Mouse (Mus musculus) cerebellum, postnatal 10 days (tissue): ENCODE measurements around the gene Prf1.

ENCODE experiments used
- DNase-seq, 2 experiments: peaks; one replicate each; pipeline ENCODE4 v3.0.0; 2021; ENCODE audit warnings: mixed read lengths in 2 of 2

Gene Prf1

DNA sequence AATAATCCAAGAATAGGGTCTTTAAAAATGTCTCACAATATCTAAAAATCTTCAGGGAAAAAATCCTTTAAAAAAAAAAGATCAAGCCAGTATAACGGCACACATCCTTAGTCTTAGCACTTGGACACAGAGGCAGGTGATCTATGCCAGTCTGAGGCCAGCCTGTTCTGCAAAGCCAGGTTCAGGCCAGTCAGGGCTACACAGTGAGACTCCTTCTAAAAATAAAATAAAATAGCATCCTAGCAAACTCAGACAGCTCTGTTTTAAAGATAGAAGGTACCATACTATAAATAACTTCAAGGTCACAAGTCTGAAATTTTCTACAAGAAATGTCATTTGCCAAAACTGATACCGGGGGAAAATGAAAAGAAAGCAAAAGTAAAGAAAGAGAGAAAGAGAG, 7.6 kb upstream of the Prf1 start:
- no peak for DNase-seq

DNA sequence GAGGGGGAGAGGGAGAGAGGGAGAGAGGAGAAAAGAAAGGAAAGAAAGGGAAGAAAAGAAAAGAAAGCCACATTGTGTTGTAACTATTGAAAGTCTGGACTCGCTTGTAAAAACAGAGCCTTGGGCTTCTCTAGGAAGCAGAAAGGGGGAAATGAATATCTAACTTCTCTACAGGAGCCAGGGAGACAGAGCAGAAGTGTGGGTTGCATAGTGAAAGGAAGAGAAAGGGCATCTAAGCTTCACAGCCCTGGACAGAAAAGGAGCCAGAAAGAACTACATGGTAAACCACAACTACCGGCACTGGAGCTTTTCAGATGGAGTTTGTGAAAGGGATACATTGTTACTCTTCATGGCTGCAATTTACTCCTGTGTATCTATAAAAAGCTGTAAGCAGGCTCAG, 7.2 kb upstream of the Prf1 start:
- no peak for DNase-seq

DNA sequence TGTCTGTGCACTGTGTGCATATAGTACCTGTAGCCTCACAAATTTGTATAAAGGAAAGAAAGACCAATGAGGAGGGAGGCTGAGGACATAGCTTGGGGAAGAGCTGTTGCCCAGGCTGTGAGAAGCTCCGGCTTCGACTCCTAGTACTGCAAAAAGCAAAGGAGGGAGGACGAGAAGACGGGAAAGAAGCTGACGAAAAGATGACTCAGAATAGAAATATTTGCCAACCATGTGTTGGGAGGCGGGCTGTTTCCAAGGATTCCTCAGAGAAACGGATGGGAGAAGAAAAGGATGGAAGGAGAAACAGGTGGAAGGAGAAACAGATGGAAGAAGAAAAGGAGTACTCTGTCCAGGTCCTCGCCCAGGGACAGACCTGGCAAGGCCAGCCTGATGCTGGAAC, 3.4 kb upstream of the Prf1 start:
- DNase-seq: no peak

DNA sequence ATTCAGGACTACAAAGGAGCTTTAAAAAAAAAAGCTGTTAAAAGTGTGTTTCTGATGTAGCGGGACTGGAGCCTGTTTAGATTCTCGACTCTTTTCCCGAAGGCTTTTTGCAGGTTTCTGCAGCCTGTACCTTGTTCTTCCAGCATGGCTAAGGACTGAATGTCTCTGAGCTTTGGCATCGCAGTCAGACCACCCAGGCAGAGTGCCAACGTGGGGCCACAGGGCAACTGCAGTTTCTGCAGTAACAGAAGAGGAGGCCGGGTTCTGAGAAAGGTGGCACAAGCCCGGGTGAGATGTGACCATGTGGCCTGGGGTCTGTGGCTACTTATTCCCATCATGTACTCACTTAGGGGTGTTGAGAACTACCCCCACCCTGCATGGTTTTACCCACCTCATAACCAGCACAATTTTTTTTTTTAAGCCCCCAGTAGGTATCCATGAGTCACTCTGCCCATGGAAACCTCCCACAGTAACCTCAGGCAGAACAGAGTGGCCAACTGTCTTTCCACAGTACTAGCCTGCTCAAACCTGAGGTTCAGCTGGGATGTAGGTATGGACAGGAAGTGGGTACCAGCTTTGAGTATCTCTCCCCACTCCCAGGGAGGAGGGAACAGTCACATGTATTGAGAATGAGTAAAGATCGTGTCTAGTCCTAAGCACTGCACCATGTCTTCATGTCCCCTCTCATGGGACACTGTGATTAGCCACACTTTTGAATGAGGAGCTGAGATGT, 754 bp upstream of the Prf1 start:
- peak; percentile 59 to 69 for DNase-seq

DNA sequence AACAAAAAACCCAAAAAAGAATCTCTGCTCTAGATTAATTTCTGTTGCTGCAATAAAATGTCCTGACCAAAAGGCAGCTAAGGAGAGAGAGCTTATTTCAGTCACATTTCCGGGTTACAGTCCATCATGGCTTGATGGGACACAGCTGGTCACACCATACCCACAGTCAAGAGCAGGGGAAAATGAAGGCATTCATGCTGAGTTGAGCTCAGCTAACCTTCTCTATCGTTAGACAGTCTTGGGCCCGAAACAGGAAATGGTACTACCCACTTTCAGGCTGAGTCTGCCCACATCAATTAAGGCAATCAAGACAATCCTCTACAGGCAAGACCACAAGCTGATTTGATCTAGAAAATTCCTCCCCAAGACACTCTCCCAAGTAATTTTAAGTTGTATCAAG, 3.4 kb downstream of the Prf1 start:
- DNase-seq: no peak

DNA sequence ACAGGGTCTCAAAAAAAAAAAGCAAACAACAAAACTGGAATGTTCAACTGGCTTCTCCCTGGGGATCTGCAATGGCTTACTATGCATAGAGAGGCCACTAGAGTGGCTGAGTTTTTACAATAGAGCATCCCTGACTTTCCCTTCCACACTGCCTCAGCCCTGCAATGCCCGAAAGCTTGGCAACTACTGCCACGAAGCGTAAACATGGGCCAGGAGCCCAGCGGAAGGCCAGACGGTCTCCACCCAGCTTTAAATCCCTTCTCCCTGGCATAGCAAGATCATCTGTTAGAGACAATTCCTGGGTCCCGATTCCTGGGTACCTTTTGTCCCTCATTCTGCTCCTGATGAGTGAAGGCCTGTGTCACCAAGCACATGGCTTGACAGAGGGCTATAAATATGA, 6.4 kb downstream of the Prf1 start:
- DNase-seq: peak; percentile 77 to 84

DNA sequence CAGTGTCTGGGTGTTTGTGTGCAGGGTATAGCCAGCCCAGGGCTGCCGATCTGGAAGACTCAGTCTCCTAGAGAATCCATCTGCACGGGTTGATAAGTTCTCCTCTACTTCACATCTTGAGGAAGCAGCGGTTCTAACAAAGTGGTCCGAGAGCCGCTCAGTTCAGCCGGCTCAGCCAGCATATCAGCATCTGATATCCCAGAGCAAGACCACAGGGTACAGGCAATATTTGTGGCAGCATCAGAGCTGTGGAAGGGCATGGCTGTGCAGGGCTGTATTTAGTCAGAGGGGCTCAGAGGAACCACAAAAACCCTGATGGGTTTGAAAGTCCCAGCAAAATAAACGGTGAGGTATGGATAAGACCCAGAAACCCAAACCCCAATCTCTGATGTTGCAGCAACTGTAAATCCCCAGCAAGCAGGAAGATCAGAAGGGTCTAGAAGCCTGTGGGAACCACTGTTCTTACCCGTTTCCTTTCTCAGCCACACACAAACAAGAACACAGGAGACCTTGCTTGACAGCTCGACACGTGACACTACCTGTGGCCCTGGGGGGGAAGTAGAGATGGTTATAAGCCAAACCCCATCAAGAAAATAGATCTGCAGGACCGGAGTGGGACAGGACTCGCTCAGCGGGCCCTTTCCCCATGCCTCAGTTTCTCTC, 8.4 kb downstream of the Prf1 start:
- DNase-seq: no peak

DNA sequence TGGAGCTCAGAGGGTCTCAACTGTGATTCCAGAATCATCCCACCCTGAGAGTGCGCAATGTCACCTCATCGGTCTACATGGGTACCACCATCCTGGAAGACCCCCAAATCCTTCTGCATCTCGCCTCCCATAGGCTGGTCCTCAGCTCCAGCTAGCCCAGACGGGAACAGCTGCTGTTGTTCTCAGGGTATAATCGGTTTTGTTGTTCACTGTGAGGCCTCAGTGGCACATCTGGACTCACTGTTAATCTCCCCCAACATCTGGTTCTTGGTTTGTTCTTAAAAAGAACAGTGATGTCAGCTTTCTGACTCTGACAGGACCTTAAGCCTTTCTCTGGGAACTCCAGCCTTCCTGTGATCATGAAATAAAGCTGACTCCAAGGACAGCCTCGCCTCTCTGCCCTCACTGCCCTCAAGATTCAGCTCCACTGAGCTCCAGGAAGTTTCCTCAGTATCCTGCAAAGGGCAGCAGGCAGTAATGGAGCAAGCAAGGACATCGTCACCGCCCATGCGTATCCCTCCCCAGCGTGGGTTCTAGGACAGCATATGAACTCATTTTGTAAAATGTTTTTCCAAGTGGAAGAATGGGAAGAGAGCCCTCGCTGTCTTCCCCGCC, 11.2 kb downstream of the Prf1 start:
- DNase-seq: no peak

DNA sequence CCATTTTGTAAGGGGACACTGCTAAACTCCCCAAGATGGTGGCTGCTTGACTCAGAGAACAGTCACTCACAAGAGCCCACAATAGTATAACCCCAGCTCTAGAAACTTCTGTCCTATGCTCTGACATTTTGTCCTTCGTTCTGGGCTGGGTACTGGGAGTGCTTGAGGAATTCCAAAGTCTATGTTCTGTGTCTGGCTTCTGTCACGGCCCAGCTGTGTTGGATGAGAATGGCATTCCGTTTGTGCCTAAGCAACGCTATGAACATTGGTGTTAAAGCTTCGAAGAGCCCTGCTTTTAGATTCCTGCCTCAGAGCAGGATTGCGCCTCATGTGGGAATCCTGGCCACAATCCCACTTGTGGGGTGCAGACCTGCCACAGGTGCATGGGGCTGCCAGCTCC, 14.5 kb downstream of the Prf1 start:
- DNase-seq: no peak

DNA sequence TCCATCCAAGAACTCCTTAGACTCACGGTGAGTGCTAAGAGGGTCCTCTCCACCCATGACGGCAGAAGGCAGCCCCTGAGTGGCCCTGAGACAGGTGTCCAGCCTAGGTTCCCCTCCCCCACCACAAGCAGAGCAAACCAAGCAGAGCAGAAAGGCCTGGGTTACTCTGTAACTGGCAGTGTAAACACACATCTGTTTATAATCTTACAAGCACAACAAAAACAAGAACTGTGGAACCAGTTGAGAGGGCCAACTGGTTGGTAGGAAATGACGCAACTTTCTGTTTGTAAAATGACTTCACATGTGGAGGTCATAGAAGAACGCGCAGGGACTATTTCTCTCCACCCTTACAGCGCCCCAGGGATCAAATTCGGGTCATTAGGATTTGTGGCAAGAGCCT, 15.1 kb downstream of the Prf1 start:
- DNase-seq: no peak

DNA sequence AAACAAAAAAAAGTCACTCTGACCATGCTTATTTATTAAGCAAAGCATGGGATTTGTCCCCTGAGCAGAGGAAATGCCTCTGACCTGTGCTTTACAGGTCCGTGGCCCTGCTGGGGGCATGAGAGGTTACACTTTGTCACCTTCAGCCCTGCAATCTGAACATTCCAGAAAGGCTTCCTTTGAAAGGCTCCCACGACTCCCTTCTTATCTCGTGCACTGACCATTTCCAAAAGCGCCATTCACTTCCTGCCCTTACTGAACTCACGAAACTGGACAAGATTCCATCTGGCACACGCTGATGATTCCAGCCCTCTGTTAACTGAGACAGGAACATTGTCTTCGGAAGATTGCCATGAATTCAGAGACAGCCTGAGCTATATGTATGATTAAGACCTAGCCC, 16.1 kb downstream of the Prf1 start:
- no peak for DNase-seq

DNA sequence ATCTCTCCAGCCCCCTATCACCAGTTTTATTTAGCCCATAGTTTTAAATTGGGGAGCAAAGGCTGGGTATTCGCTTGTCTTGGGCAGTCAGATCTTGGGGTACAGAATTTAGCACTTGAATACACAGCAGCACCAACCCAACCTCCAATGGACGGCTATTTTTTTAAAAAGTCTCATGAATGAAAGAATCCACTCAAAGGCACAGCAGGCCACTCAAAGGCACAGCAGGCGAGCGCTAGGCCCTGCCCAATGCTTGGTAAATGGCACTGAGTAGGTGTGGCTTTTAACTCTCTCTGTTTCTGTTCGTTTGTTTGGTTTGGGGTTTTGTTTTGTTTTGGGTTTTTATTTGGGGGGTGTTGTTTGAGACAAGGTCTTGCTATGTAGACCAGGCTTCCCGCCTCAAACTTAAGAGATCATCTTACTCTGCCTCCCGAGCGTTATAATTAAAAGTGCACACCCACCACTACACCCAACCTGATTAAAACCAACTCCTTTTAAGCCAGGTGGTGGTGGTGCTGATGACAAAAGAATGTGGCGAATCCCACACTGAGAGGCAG, 17.8 kb downstream of the Prf1 start:
- DNase-seq: no peak

DNA sequence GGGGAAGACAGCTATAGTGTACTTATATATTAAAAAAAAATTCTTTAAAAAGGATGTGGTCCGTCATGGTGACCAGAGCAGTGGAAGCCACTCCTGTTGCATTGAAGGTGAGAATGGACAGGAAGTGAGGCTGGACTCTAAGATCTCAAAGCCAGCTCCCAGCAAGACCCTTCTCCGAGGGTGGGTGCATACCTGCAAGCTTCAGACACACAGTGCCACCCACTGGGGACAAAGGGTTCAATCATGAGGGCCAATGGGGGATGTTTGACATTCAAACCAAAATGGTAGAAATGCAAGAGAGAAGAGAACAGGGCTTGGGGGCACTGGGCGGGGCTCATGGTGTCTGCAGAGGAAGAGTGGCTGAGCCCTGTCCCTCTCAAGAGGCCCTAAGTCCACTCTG, 20.9 kb downstream of the Prf1 start:
- DNase-seq: no peak

DNA sequence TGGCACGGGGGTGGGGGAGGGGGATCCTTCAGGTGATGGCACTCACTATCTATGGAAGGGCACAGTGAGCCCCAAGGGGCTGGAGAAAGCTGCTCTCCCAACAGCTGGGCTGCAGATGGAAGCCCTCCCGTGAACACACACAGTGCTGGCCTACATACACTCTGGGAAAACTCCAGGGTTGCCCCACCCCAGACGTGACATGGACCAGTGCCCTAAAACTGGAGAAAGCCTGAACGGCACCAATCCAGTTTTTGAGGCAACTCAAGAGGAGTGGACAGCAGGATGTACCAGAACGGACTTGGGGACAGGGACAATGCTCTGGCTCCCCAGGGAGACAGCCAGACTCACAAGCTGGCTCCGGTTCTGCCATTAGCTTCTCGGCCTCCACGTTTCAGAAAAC, 27.1 kb downstream of the Prf1 start:
- no peak for DNase-seq

DNA sequence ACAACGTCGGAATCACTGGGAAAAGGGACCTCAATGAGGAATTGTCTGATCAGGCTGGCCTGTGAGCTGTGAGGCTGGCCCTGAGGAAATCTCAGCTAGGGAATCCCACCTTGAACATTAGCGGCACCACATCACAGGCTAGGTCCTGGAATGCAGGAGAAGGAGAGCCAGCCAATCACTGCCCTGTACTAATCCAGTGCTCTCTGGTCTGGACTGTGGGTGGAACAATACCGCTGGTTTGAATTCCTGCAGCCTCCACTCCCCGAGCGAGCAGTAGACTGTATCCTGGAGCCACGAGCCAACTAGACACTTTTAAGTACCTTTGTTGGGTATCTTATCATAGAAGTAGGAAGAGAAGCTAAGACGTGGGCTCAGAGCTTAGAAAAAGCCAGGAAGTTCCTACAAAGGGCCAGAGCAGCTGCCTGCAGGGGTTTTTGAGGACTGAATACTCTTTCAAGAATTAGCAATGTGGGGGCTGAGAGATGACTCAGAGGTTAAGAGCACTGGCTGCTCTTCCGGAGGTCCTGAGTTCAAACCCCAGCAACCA, 28.2 kb downstream of the Prf1 start:
- DNase-seq: no peak

DNA sequence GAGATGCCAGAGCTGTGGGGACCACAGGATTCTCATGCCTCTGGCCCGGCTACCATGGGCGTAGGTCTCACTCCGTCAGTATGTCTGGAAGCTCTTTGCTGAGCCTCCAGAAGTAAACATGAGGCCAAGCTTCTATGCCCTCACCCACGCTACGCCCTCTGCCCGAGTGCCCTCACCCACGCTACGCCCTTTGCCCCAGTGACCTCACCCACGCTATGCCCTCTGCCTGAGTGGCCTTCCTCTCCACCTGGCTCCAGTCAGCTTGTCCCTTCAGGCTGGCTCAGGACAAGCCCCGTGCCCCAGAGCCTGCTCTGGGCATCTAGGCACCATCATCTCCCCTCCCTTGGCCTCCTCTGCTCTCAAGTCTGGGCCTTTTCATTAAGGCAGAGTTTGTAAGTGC, 29.9 kb downstream of the Prf1 start:
- DNase-seq: no peak

DNA sequence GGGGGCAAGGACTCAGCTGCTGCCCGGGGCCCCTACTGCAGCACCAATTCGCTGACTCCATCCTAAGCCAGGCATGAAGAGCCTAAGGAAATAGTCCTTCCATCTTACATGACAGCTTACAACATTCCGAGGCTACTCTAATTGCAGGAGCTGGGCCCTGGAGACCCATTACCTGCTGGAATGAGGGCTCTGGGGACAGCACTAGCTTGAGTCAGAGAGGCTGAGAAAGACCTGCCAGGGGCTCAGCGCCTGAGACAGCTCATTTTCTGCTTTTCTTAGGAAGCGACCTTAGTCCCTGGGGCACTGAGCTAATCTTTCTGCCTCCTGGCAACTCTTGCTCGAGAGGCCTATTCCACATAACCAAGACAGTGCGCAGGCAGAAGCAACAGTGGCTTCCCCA, 31.3 kb downstream of the Prf1 start:
- no peak for DNase-seq

DNA sequence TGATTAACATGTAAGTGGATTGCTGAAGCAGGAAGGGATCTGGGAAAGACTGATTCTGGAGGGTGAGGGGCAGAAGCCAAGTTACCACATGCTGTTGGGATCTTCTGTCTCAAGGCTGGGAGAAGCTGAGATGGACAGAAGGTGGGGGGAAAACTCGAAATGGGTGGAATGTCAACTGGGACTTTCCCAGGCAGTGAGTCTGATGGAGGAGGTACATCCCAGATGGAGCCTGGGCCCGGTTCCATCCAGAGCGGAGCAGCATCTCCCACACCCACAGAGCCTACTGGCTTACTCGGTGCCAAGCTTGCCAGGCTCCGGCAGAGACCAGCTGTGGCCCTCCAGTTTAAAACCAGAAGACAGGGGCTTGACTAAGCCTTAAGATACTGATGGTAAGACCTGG, 33.4 kb downstream of the Prf1 start:
- peak; percentile 94 to 96 for DNase-seq

DNA sequence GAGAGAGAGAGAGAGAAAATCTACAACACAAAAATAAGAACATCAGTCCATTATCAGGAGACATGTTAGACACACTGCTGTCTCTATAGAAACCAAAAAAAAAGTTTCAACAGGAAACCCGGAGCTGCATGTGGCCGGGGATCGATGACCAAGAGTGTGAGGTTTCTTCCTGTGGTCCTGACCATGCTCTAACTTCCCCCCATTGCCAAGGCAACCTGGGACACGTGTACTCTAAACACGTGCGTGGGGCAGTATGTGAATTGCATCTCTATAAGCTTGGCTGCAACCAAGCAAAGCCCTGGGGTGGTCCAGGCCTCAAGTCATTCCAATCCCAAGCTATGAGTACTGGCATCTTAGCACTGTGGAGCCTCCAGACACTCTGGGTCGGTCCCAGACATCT, 36.9 kb downstream of the Prf1 start:
- no peak for DNase-seq

DNA sequence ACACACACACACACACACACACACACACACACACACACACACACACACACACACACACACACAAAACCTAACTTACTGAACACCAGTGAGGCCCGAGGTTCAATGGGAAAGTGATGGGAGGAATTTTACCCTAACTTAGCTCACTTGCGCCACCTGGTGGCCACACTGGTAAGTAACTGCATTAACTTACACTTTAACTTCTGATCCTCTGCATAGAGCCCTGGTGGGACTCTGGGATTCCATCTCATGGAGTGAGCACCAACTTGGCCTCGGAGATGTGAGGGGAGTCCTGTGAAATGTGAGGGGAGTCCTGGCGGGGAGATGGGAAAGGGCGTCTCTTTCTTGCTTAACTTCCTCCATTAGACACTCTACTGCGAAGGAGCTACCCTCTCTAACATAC, 38.5 kb downstream of the Prf1 start:
- peak; percentile 93 to 96 for DNase-seq

DNA sequence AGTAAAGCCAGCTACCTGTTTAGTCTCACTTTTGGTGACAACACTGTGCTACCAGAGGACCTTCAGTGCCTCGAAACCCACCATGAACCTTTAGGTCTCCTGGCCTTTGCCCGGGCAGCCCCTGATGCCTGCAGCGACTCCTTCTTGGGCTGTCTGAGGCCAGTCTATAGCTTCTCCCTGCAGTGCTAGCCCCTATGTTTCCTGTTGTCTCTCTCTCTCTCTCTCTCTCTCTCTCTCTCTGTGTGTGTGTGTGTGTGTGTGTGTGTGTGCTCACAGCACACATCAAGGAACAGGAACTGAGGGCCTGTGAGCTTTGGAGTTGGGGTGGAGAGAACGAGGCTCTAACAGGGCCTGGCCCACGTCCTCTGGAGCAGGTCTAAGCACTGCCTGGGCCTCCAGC, 39.0 kb downstream of the Prf1 start:
- no peak for DNase-seq

DNA sequence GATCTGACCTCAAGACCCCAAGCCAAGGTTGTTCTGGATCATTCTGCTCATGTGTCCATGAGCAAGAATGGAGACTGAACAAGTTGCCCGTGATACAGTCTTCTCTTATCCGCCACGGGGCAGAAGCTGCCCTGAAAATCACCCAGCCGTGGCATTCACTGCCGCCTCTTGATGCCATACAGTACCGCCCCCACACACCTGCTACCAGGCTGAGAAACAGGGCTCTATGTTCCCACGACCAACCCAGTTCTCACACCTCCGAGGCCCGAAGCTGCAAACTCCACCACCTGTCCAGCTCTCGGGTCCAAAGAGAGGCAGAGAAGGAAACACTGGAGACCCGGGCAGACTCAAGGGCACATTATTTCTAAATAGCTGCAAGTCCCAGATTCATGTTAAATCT, 40.0 kb downstream of the Prf1 start:
- no peak for DNase-seq

DNA sequence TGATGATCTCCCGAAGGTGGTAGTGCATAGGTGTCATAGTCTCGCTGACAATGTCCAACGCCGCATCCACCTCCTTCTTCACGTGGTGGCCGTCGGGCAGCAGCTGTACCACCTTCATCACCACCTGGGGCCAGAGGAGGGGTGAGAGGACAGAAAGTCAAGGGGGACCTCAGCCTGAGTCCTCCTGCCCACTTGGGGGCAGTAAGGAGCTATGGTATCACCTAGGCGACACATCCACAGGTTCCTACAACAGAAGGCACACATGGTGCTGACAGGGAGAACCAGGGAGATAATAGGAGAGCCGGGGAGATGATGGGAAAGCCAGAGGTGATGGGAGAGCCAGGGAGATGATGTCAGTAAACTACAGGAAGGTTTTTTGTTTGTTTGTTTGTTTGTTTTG, 41.6 kb downstream of the Prf1 start:
- peak in 1 of 2 experiments; percentile 34 for DNase-seq

DNA sequence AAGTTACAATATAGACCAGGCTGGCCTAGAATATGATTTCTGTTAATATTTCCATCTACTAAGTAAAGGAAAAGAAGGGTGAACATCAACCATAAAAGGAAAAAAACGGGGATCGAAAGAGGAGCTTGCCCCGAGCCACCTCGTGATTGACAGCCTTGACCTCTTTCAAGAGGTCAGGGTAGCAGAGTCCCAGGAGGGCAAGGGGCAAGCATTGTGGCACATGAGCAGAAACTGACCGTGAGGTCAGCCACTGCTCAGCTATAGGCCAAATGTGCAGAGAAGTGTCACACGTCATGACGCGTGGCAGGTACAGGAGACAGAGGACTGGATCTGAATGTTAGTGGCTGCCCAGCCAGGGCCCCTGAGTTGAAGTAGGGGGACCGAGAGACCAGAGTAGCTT, 42.6 kb downstream of the Prf1 start:
- DNase-seq: no peak
